Mouse (Mus musculus) forelimb bud, embryonic 11.5 days (tissue): ENCODE results near the gene Pkdrej.
"Not testable (repeated sequence)": the region's sequence is repeated elsewhere in the genome, so short reads cannot be mapped to it uniquely, and the experiment has no call there.

ENCODE experiments used
- DNase-seq: peaks from one replicate; pipeline ENCODE4 v3.0.0-alpha.2; 2012; ENCODE audit warnings: low read depth, low spot score

Pkdrej gene

GRCm38 (mm10) chr15:85821203-85822010, at the start of gene Pkdrej:
TSS of gene Pkdrej (minus strand) at chr15:85821734.
- no peak for DNase-seq

- DNase-seq: peak; percentile 65
These were observed 46.2 kb upstream of the Pkdrej start for GRCm38 (mm10) chr15:85867696-85868095.

GRCm38 (mm10) chr15:85865913-85866312, 44.4 kb upstream of the Pkdrej start:
- DNase-seq: not testable (repeated sequence)

GRCm38 (mm10) chr15:85859490-85860031, 38.0 kb upstream of the Pkdrej start, which contains the start of gene Gtse1:
TSS of gene Gtse1 (plus strand) at chr15:85859745.
- DNase-seq: peak; percentile 95

- peak; percentile 5 for DNase-seq
These were observed 37.5 kb upstream of the Pkdrej start for GRCm38 (mm10) chr15:85858980-85859489.

- DNase-seq: no peak
These were observed 30.3 kb upstream of the Pkdrej start for GRCm38 (mm10) chr15:85851656-85852392.

GRCm38 (mm10) chr15:85845071-85845470, 23.5 kb upstream of the Pkdrej start:
- no peak for DNase-seq

- DNase-seq: no peak
These were observed 20.3 kb upstream of the Pkdrej start for GRCm38 (mm10) chr15:85841796-85842360.

GRCm38 (mm10) chr15:85840983-85841382, 19.4 kb upstream of the Pkdrej start:
- DNase-seq: no peak

GRCm38 (mm10) chr15:85836887-85837286, 15.4 kb upstream of the Pkdrej start:
- DNase-seq: no peak

GRCm38 (mm10) chr15:85835335-85835734, 13.8 kb upstream of the Pkdrej start:
- no peak for DNase-seq

GRCm38 (mm10) chr15:85832599-85832998, 11.1 kb upstream of the Pkdrej start:
- no peak for DNase-seq

- DNase-seq: peak; percentile 65
These were observed 10.5 kb upstream of the Pkdrej start, which contains the start of gene Ttc38 for GRCm38 (mm10) chr15:85831954-85832590. TSS of gene Ttc38 (plus strand) at chr15:85832306.

GRCm38 (mm10) chr15:85829470-85829869, 7.9 kb upstream of the Pkdrej start:
- no peak for DNase-seq

GRCm38 (mm10) chr15:85828071-85828470, 6.5 kb upstream of the Pkdrej start:
- no peak for DNase-seq

- no peak for DNase-seq
These were observed 5.1 kb upstream of the Pkdrej start for GRCm38 (mm10) chr15:85826676-85827075.

- DNase-seq: peak; percentile 10
These were observed 451 bp upstream of the Pkdrej start for GRCm38 (mm10) chr15:85822011-85822359.

GRCm38 (mm10) chr15:85813428-85813827, 8.1 kb downstream of the Pkdrej start:
- DNase-seq: no peak

- DNase-seq: peak; percentile 97
These were observed 9.8 kb downstream of the Pkdrej start, which contains the start of gene Cdpf1 for GRCm38 (mm10) chr15:85811535-85812277. TSS of gene Cdpf1 (minus strand) at chr15:85811697.

GRCm38 (mm10) chr15:85810806-85811521, 10.6 kb downstream of the Pkdrej start:
- peak; percentile 3 for DNase-seq
